Mouse (Mus musculus) kidney, adult 10 weeks (tissue): Measurements from ENCODE around the gene Prok1. TPM values are rescaled to one million over a fixed set of nuclear protein-coding genes. Genes with fewer than 3 reads are reported as not detected.

ENCODE experiments used
- polyA plus RNA-seq: library from polyadenylated mRNA; stranded (reverse); fragments of 350-450 nt; fragmentation: Illumina TruSeq; extraction: RNeasy Lipid Tissue Mini Kit (QIAGEN cat#74804); gene quantifications from one replicate; pipeline ENCODE4 v1.2.3, GENCODE M21; 2014; ENCODE audit warnings: low read depth, low replicate concordance

Prok1 gene
- polyA plus RNA-seq, result 5.7 TPM

DNA sequence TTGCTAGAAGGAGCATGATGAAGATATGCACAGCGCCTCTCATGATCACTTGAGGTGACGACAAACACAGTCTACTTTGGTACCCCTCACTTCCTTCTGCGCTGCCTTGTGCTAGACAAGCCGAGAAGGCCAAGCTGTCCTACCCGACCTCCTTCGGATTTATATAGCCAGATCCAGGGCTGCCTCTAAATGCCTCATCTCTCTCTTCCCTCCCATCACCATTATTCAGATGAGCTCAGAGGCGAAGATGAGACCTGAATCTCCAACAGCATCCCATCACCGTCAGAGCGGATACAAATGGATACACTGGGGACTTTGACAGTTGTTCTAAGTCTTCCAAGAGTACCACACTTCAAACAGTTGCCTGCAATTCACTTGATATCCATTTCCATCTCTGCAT is at the start of gene Prok1:
Gene Prok1 (minus strand): TSS at position 101 of the 400 bp plus-strand sequence.

DNA sequence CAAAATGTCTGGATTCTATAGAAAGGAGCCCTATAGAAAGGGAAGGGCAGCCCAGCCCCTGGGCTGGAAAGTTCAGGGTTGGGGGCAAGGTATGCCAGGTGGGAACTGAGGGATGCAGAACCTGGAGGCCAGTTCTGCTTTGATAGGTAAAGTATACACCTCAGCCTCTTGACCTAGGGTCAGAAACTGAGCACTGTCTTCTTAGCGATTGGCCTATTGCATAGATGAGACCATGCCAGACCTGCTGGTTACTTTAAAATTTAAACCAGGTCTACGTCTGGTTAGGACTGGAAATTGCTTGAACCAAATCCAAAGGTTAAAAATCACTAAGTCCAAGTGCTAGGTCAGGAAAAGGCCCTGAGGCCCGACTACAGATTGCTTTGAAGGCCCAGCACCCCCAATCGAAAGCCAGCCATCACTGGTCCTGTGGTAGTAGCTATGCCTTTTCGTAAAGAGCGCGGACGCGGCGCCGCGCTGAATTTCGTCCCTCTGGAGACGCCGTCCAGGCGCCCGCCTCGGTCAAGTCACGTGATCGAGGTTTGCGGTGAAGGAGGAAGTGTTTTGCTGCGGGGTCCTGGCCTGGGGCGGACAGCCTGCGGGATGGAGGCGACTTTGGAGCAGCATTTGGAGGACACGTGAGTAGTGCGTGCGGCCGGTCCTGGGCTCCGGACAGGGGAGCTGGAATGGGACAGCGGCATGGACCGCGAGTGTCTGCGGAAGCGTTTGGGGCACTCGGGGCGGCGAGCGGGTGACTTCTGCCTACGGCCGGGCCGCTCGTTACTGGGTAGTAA is 39.2 kb upstream of the Prok1 start, which contains the start of gene Lamtor5:
Gene Lamtor5 (plus strand): TSS at position 380 of the 791 bp plus-strand sequence.

GRCm38 (mm10) chr3:107230527-107230926 is 9.0 kb downstream of the Prok1 start, which contains the start of gene A630076J17Rik:
Gene A630076J17Rik, plus strand, starts transcription at chr3:107230614.

DNA sequence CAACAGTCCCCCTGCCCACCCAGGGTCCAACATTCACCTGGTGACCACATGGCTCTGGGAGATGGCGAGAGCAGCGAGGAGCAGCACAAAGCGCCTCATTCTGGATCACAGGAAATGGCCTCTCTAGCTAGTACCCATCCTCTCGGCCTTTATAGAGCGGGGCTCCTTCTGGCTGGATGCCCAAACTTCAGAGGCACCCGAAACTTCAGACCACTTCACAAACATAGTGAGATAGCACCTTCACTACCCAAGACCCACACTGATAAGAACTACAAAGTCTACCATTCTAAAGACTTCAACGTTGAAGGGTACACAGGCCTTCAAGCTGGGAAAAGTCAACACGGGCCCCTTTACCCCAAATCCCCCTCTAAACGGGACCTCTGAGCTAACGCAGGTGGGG is 17.9 kb downstream of the Prok1 start, which contains the start of gene Cym:
Gene Cym (minus strand): TSS at position 125 of the 400 bp plus-strand sequence.

Other genes starting within 250 kb of the Prok1 start
- not detected for gene Kcna3, start 203.5 kb downstream of the Prok1 start, polyA plus RNA-seq
- 0.20 TPM for gene Kcna2, start 138.6 kb downstream of the Prok1 start, polyA plus RNA-seq
- gene Kcna10, start 56.7 kb downstream of the Prok1 start, polyA plus RNA-seq, result not detected
- gene Cym, start 18.0 kb downstream of the Prok1 start, polyA plus RNA-seq, result not detected
- gene A630076J17Rik, start 9.1 kb downstream of the Prok1 start, polyA plus RNA-seq, result not detected
- gene Lamtor5, start 39.2 kb upstream of the Prok1 start, polyA plus RNA-seq, result 322 TPM
- gene Slc16a4, start 51.5 kb upstream of the Prok1 start, polyA plus RNA-seq, result 581 TPM
- gene Rbm15, start 94.0 kb upstream of the Prok1 start, polyA plus RNA-seq, result 9.9 TPM
- not detected for gene Kcnc4, start 219.8 kb upstream of the Prok1 start, polyA plus RNA-seq